9 mouse cellular contexts compared by ENCODE assay signal in genomic region chr7:60004606-60005330, GRCm38 (mm10). TPM values are rescaled to one million over a fixed set of nuclear protein-coding genes. Genes with fewer than 3 reads are reported as not detected.
DNase-seq lines count a peak whose midpoint lies in the region; ATAC-seq lines count a peak whose summit lies in the region.
"Had no signal": no experiment of that assay in that cellular context is flagged by ENCODE, and none has a peak within 500 bp of the region (broad histone marks: within the 10 kb centered on the region; RNA-seq: fewer than 3 reads in every experiment).

Gene Snurf, minus strand, starts transcription at chr7:60005049.
Gene Gm38393, minus strand, starts transcription at chr7:60005064.

- no peaks in the 10 kb centered on the region for H3K36me3 ChIP-seq in hindbrain, embryonic 10.5 days
- no peaks in the 10 kb centered on the region for H3K36me3 ChIP-seq in lung, embryonic 15.5 days

- peak; percentile 36; the same call in 1 of the 2 replicates for ATAC-seq in lung, embryonic 15.5 days (ENCODE audit: borderline replicate concordance, extremely low read depth, low FRiP score, low TSS enrichment)
- no peak for ATAC-seq in megakaryocyte progenitor cell, adult 5-6 weeks (replicated peaks; ENCODE audit: poor library complexity)

- peaks cover 31% of the 10 kb centered on the region for H3K9me3 ChIP-seq in hindbrain, embryonic 10.5 days
- H3K9me3 ChIP-seq in lung, embryonic 15.5 days, result peaks cover 12% of the 10 kb centered on the region; the same call in 1 of the 2 replicates

- no peaks in the 10 kb centered on the region for H3K27me3 ChIP-seq in hindbrain, embryonic 10.5 days (ENCODE audit: insufficient read depth, poor library complexity, severe bottlenecking)
- H3K27me3 ChIP-seq in lung, embryonic 15.5 days, result no peaks in the 10 kb centered on the region

- peak within 1 kb of the TSS; percentile 89 for H3K27ac ChIP-seq in hindbrain, embryonic 10.5 days
- H3K27ac ChIP-seq in lung, embryonic 15.5 days, result peak within 1 kb of the TSS; percentile 15; the same call in 1 of the 2 replicates

- no peaks in the 10 kb centered on the region; the same call in 1 of the 2 replicates for H3K4me1 ChIP-seq in hindbrain, embryonic 10.5 days (replicated peaks)
- no peaks in the 10 kb centered on the region for H3K4me1 ChIP-seq in lung, embryonic 15.5 days

- H3K4me2 ChIP-seq in lung, embryonic 15.5 days, result peak within 1 kb of the TSS; percentile 61

- peak; percentile 5 for DNase-seq in T-cell, adult 2 months (ENCODE audit: low spot score)
- DNase-seq in cerebellum, adult 8-10 months, result peak; percentile 90
- DNase-seq in frontal cortex, adult 2 months (ENCODE audit: extremely low spot score in 1 of 2, low spot score in 1 of 2), result peak; percentile 52 to 89
- DNase-seq in hindbrain, embryonic 10.5 days (ENCODE audit: low spot score), result peak; percentile 76
- DNase-seq in layer of hippocampus, postnatal 14 days (ENCODE audit: low spot score in 2 of 2), result peak; percentile 63 to 84
- peak; percentile 79 for DNase-seq in retina, postnatal 1 day

- H3K9ac ChIP-seq in lung, embryonic 15.5 days, result peak within 1 kb of the TSS; percentile 49

- peak within 1 kb of the TSS; percentile 67 for H3K4me3 ChIP-seq in hindbrain, embryonic 10.5 days
- peak within 1 kb of the TSS; percentile 53 for H3K4me3 ChIP-seq in lung, embryonic 15.5 days

- 47% methylated on average over 30 of the region's 30 CpGs for WGBS in hindbrain, embryonic 10.5 days
- WGBS in lung, embryonic 15.5 days, result 44% methylated on average over 30 of the region's 30 CpGs

RNA-seq across cellular contexts. Expression of gene Snurf, which starts in this region (rescaled TPM):
- polyA plus RNA-seq in frontal cortex, adult 2 months (2012; rRNA removed), result not detected in 2 replicates
- 78.6 and 129 TPM in 2 replicates for polyA plus RNA-seq in hindbrain, embryonic 10.5 days (2016; fragmentation: Nextera tagmentation; extraction: Ambion mirVana)
- 1,000 to 10,000 TPM; 2,307 to 2,496 TPM for total RNA-seq in layer of hippocampus, postnatal 14 days (2021)
- 17.9 and 22.5 TPM in 2 replicates for polyA plus RNA-seq in lung, embryonic 15.5 days (2015; fragmentation: Nextera tagmentation; extraction: Ambion mirVana)
- total RNA-seq in megakaryocyte progenitor cell, adult 5-6 weeks (2015), result not detected in 2 replicates
- total RNA-seq in megakaryocyte progenitor cell, adult 5-6 weeks (2017), result not detected in 2 replicates
- polyA plus RNA-seq: gonadal fat pad, adult 2 months had no signal

RNA-seq across cellular contexts. Expression of gene Gm38393, which starts in this region (rescaled TPM):
- 12.5 and 13.8 TPM in 2 replicates for polyA plus RNA-seq in frontal cortex, adult 2 months (2012; rRNA removed)
- 0.89 and 2.0 TPM in 2 replicates for polyA plus RNA-seq in hindbrain, embryonic 10.5 days (2016; fragmentation: Nextera tagmentation; extraction: Ambion mirVana)
- 10 to 100 TPM; 58.4 to 80.0 TPM for total RNA-seq in layer of hippocampus, postnatal 14 days (2021)
- polyA plus RNA-seq in lung, embryonic 15.5 days (2015; fragmentation: Nextera tagmentation; extraction: Ambion mirVana), result 0.19 and 0.57 TPM in 2 replicates
- not detected in 2 replicates for total RNA-seq in megakaryocyte progenitor cell, adult 5-6 weeks (2015)
- total RNA-seq in megakaryocyte progenitor cell, adult 5-6 weeks (2017), result not detected in 2 replicates

Comparison
In these comparisons a context has a peak if more than half of its experiments do, and no peak if none do; other contexts are left out.
1. RNA of gene Snurf (total RNA-seq): 2,307 to 2,496 TPM in layer of hippocampus, postnatal 14 days; not detected in megakaryocyte progenitor cell, adult 5-6 weeks; every median in the first group is over 1,000 times any median in the second.
2. RNA of gene Gm38393 (total RNA-seq): 58.4 to 80.0 TPM in layer of hippocampus, postnatal 14 days; not detected in megakaryocyte progenitor cell, adult 5-6 weeks; every median in the first group is over 10 times any median in the second.
3. RNA of gene Snurf (polyA plus RNA-seq): 78.6 to 129 TPM in hindbrain, embryonic 10.5 days and 17.9 to 22.5 TPM in lung, embryonic 15.5 days; not detected in frontal cortex, adult 2 months; every median in the first group is over 10 times any median in the second.
4. DNase-seq: peak in every context shown above with its lines; median percentile 90 in cerebellum, adult 8-10 months; 79 in retina, postnatal 1 day; 76 in hindbrain, embryonic 10.5 days; 74 in layer of hippocampus, postnatal 14 days; 70 in frontal cortex, adult 2 months; 5 in T-cell, adult 2 months.